Mouse (Mus musculus) testis, adult 2 months (tissue): Measurements from ENCODE around the gene Pitpnm3.

Experiments
- CTCF ChIP-seq: fragments of 200-500 bp; IDR thresholded peaks from 2 replicates; pipeline ENCODE4 v1.5.1; 2012; ENCODE audit warnings: low read depth, mild to moderate bottlenecking, inconsistent platforms, low read length, moderate library complexity; ENCODE audit not compliant: control insufficient read depth, insufficient read depth, insufficient replicate concordance
- POLR2A ChIP-seq: fragments of 200-500 bp; IDR thresholded peaks from 2 replicates; pipeline ENCODE4 v1.6.1; 2012; ENCODE audit warnings: low read depth, mild to moderate bottlenecking, inconsistent platforms, low read length, moderate library complexity; ENCODE audit not compliant: control insufficient read depth

DNA sequence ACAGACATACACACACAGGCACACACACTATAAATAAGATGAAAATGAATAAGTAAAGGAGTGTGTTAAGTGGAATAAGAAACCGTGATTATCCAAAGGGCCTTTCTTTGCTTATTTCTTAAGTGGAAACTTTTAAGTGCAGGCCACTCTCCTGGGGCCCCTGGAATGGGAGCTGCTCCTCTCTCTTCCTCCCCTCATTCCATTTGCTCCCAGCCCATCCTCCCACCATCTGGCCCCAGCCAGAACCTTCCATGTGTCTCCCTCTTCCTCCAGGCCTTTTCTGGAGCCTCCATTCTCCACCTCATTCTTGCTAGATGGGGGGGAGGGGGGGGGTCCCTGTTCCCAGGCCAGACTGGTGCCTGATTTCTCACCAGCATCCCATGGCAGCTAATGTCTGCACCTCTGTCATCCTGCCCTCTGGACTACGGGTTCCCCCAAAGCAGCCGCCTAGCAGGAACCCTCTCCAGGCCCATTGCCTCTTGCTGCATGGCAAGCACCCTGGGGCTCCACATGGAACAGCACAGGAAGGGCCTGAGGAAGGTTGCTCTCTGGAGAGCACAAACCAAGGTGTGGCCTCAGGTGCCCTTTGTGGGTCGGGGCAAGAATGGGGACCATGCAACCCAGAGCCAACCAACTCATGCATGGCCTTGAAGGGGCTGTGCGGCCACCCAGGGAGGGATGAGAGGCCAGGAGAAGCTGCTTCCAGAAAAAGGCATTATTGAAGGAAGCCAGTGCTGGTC is 8.0 kb downstream of the Pitpnm3 start:
- no peak for TF ChIP-seq CTCF
- no peak for TF ChIP-seq POLR2A
